Mouse (Mus musculus) c-Kit-positive CD71-negative TER-119-negative erythroid progenitor cells, embryonic 14.5 days (primary cell): ENCODE data around the gene Cd4.

Experiments
- DNase-seq: peaks from one replicate; pipeline ENCODE4 v3.0.0-alpha.2; 2013; ENCODE audit warnings: low read depth

Cd4 gene

DNA sequence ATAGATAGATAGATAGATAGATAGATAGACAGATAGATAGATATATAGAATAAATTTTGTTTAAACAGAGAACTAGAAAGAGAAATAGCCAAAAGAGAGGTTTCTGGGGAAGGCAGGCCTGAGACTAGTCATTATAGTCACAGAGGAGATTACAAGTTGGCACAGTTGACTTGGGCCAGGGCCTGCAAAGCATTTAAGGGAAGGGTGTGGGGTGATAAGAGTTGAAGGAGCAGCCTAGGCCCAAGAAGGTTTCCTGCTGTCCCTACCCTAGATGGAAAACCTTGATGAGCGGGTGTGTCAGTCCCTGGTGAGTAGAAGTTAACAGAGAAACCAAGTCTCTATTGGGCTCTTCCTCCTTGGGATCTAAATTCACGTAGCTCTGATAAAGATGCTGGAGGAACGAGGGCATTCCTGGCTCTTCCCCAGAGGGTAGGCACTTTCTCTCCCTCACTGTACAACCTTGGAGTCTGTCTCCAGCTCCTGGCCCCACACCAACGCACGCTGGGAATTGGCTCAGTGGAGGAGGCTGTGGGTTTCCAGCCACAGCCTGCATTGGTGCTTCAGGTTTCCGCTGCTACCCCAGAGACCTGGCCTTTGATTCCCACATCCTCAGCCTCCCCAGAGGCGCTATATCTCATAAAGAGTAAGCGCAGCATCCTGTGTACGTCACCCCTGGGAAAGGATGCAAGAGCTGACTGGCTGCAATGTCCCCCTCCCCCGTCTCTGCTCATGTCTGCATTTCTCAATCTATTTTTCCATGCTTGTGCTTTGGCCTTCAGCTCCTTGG lies 3.1 kb downstream of the Cd4 start:
- no peak for DNase-seq

DNA sequence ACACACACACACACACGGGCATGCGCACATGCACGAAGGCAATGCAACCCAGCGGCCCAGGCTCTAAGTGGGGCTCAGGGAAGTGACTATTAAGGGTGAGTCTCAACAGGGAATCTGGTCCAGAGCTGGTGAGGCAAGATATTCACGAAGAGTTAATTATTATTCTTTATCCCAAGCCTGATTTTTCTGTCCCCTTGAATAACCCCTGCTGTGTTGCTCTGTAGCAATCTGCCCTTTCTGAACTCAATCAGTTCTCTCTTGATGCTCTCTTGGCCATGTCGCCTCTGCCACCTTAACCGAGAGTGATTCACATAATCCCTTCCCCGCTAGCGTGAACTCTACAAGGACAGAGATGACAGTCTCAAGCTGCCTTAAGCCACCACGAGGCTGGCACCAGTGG lies 4.7 kb downstream of the Cd4 start:
- DNase-seq = no peak

DNA sequence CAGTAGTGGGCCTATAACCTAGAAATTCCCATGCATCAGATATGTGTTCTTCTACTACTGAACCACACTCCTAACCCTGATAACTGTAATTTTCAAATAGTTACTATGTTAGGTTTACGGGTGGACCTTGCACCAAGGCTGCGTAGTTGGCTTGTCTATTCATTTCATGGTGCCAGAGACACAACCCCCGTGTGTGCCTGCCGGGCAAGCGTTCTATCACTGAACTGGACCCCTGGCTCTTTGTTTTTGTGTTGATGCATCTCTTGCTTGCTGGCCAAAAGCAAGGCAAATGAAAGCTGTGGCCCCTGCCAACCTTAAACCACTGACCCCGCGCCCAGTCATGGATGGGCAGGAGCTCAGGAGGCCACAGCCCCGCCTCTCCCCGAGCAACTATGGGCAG lies 6.2 kb downstream of the Cd4 start:
- no peak for DNase-seq

DNA sequence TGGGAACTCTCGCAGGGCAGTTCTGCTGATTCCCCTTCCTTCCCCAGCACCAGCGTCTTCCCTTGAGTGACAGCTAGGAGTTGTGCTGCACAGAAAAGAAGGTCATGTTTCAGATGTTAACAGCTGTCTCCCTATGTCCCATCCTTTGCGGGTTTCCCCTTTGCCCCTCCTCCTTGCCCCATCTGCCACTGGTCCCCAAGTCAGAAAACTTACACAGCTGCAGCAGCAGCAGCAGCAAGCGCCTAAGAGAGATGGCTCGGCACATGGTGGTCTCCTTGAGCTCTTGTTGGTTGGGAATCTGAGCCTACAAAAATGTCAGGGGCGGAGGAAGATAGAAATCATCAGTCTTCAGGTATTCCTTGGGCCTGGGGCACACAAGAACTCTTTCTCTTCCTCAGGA lies 8.6 kb downstream of the Cd4 start:
- no peak for DNase-seq

DNA sequence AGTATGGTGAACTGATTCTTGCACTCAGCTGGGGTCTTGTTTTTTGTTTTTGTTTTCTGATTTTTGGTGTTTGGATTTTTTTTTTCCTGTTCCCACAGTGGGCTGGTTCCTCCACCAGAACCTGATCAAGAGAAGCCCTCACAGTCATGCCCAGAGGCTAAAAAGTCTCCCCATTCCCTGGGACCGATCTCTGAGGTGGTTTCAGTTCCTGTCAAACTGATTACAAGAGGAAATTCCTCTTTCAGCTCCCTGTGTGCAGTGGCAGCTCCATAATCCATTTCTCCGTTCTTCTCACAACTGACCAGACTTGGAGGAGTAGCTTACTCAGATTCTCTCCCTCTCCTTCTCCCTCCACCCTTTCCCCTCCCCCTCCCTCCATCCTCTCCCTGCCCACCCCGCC lies 13.7 kb downstream of the Cd4 start:
- DNase-seq = no peak

DNA sequence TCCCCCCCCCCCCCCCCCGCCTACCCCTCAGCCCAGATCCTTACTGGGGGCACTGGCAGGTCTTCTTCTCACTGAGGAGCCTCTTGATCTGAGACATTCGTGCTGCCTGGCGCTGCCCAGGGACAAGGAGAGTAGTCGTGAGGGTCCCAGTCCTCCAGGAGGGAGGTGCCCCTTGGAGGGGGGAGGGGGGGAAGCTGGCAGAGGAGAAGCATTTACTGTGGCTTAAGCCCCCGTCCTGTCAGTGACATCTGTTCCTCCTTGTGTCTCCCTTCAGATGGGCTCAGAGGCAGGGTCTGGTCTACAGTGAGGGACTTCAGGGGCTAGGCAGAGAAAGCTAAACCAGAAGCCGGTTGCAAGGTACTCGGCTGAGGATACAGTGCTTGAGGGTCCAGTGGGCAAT lies 21.5 kb downstream of the Cd4 start:
- DNase-seq = no peak

DNA sequence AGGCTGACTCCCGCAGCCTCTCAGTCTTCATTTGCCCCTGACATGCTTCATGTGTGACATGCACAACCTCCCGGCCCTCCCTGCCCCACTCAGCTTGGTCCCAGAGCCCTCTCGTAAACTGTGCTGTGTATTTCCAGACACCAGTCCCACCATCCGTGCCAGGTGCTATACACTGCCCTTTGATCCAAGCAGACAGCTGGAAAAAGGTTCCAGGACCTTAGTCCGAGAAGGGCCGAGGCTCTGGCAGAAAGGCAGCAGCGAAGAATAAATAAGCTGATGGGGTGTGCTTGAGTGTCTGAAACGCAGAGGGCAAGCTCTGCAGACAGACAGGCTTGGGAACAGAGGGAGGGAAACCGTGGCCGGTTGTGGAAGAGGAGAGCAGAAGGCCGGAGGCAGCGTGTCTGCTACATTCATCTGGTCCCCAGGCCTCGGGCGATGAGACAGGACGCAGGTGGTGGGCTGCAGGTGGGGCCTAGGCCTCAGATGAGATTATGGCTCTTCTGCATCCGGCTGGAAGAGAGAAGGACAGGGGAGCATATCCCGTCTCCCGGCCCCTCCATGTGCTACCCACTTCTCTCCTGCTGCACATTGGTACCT lies 22.2 kb downstream of the Cd4 start:
- no peak for DNase-seq

DNA sequence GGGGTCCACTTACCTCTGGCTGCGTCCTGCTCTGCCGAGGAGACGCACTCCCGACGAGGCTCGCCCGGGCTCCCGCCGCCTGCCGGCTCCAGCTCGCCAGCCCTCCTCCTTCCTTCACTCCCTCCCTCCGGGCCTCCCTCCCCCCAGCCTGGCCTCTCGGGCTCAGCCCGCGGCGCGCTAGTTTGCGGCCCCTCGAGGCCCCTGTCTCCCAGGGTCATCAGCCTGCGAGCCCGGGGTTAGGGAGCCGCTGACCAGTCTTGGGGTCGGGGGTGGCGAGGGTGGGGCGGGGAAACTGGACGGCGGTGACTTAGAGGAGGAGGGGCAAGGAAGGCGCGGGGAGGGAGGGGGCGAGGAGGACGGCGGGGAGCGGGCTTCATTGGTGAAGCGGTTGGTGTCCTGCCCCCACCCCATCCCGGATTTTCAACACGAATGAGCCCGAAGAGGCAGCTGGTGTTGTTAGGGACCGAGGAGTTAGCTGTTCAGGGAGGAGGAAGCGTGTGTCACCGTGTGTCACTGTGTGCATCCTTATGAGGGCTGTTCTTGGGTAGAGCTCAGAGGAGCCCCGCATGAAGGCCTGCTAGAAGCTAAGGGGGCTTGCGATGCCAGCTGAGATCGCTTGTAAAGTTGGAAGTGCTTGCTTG lies 24.2 kb downstream of the Cd4 start, which contains the start of gene Gpr162:
TSS of gene Gpr162 (minus strand) at position 326 of the 641 bp plus-strand sequence.
- DNase-seq = no peak

DNA sequence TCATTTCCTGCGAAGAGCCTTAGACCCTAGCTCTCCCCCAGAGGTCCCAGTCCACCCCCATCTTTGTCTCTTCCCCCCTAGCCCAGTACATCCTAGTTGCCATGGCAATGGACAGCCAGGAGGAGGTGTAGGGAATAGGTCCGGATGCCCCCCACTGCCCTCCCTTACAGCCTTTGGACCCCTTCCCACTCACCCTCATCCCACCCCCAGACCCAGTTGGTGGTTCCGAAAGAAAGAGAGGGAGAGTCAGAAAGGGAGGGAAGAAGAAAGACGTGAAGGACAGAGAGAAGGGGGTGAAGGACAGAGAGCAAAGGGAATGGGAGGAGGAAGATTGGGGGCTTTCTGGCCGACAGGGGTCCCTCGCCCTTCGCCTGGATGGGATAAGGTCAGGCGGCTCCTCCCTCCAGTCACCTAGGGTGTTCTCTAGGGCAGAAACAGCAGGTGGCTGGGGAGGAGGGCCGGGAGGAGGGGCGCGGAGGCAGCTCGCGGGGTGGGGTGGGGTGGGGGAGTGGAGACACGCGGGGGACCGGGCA lies 24.8 kb downstream of the Cd4 start:
- DNase-seq = no peak

DNA sequence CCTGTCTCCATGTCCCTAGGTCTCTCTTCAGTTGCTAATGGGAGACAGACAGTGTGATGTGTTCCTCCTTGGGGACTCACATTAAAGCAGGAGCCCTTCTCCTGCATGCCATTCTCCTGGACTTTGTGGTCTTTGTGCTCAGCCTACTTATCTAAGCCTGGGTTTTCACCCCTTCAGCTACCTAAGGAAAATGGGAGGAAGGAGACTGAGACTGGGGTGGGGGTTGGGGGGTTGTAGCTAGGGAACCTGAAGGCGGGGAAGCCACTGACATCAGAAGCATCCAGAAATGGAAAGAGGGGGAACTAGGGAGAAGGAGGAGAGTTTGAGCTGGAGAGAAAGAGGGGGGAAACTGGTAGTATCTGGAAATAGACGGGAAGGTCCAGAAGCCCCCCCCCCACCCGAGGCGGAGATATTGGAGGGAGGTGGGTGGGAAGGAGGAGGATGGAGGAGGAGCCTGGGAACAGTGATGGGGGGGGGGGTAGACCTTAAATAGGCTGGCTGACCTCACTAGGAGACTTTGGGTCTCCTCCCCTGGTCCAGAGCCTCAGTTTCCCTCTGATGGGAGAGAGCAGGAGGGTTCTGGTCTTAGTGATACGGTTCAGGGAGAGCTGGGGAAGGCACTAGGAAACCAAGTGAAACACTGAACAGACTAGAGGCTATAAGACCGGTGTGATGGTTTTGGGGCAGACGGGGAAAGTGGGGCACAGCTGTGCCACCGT lies 25.5 kb downstream of the Cd4 start:
- DNase-seq = no peak

DNA sequence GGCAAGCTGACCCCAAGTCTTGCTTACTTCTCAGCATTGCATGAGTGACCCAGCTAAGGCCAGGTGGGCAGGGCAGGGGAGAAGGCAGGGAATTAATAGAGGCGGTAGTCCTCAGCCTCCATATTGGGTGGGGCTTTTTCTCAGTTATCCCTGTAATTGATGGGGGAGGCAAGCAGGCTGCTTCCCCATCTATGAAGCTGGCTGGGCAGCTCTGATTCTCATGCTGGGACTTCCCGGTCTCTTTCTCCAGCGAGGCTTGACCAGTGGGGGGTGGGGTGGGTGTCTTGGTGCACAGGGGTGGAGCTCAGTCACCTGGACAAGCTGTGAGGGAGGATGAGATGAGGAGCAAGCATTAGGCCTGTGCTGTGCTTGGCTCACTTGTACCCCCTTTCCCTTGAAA lies 26.2 kb downstream of the Cd4 start:
- DNase-seq = no peak

DNA sequence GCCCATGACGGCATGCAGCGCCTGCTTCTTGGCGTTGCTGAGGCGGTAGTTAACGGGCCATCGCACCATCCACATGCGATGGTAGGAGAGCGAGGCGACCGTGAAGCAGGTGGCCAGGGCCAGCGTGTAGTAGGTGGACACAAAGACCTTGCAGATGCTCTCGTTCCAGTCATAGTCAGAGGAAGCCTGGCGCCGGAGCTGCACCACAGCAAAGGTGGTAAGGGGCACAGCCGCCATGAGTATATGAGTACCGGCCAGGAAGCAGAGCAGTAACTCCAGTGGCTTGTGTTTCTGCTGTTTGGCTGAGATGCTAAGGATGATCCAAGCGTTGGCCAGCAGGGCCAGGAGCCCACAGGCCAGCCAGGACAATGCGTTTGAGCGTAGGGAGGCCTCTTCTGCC lies 26.8 kb downstream of the Cd4 start:
- DNase-seq = no peak

DNA sequence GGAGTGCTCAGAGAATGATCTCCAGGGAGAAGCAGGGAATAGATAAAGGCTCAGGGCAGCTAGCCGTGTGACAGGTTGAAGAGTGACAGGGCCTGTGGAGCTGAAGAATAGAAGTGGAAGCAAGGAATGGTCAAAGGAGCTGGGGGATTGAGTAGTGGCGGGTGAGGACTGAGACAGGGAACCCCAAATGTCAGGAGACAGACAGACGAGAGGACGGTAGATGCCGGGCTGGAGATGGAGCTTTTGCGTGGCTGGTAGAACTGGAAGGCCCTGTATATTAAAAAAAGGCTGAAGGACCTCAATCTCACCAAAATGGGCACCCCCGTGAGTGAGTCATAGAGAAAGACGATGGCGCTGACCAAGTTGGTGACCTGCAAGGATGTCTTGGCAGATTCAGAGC lies 27.5 kb downstream of the Cd4 start:
- no peak for DNase-seq

DNA sequence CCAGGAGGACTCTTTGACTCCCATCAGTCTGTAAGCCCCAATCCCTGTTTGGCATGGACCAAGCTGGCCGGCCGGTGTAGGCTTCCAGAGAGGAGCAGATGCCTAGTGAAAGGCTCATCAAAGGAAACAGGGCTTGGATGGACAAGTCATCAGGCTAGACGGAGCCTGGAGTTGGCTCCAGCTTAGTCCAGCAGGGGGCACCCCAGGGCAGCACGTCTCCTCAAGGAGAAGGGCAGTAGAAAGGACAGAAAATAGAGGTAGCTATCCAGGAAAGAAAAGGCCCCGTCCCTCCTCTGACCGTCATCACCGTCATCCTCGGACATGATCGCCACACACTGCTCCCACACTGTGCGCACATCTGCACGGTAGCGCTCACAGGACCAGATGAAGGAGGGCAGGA lies 28.3 kb downstream of the Cd4 start:
- peak; percentile 72 for DNase-seq

DNA sequence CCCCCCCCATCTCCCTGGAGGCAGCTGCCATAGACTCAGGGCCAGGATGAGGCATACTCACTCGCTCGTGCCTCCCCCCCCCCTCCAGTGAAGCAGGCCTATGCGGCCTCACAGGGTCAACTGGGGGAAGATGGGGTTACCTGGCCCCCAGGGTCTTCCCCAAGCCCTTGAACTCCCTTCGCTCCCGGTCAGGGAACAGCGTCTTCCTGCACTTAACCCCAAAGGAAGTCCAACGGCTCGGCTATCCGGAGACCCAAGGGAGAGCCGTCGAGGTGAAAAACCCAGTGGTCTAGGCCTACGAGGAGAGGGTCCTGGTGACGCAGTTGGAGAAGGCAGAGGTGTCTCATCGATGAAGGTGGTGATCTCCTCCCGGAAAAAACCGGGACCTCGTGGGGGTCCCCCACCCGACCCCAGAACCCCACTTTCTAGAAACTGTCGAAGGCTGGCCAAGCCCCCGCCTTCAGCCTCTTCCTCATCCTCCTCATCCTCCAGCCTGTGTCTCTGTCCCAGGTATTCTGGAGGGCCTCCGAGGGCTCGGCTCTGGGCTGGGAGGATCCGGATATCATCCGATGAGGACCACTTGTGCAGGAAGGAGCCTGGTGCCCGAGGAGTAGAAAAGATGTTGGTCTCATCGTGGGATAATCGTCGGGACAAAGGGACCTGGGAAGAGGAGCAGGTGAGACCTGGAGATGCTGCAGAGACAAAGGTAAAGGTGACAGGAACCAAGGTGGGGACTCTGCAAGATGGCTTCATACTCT lies 29.3 kb downstream of the Cd4 start:
- no peak for DNase-seq

DNA sequence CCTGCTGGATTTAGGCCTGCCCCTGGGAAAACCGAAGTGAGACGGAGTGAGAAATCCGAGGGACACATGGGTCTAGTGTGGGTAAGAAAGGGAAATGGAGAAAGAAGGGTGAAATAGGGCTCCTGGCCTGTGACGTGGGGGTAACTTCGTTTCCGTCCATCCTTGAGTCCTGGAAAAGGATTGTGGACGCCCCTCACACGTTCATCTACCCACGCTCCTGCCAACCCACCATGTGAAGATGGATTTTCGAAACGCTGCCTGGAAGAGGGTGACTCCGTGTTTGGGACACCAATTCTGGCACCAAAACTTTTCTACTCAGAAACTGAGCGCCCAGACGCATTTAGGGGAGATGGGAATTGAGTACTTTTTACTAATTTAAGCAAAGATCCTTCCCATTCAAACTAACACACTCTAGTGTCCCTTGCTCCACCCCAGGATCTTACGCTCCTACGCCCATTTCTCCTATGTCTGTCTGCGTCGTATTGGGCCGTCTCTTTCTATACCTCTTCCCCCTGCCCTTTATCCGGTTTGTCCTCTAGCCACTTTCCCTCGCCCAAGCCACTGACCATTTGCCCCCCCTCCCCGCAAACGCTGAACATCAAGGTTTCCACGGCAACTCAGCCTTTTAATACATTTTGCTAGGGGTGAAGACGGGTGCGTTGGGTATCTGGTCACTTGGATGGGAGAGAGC lies 30.0 kb downstream of the Cd4 start:
- DNase-seq = no peak

DNA sequence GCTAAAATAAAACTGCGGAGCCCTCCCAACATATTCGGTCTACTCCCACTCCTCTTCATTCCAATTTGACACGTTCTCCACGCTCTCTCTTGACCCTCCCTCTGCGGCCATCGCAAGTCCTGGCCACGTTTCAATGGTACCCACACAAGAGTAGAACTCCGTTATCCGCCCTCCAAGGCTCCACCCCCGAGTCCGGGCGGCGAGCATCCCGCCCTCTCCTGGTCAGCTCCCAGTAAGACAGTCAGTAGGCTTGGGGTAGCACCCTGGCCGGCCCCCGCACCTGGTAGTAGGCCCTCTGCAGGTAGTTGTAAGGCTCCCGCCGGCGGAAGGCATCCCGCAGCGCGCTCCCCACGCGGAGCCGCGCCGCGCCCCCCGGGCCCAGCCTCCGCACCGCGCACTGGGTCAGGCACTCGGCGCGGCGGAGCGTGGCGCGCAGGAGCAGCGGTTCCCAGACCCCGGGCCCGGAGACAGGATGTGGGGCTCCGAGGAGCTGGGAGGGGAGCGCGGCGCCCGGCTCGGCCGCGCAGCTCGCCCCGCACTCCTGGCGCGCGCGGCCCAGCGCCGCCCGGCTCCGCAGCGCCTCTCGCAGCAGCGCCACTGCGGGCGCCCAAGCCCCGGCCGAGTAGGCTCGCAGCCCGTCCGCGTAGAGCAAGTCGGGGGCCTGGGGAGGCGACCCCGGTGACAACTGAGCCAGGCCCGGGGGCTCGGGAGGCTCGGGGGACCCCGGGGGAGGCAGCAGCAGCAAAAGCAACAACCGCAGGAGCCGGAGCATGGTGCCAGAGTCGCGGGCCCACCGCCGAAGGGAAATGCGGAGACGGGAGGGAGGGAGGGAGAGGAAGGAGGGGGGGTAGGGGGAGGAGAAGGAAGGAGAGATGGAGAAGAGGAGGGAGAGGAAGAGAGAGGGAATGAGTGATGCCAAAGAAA lies 30.8 kb downstream of the Cd4 start, which contains the start of gene P3h3:
TSS of gene P3h3 (minus strand) at position 837 of the 924 bp plus-strand sequence.
- DNase-seq = peak; percentile 45

DNA sequence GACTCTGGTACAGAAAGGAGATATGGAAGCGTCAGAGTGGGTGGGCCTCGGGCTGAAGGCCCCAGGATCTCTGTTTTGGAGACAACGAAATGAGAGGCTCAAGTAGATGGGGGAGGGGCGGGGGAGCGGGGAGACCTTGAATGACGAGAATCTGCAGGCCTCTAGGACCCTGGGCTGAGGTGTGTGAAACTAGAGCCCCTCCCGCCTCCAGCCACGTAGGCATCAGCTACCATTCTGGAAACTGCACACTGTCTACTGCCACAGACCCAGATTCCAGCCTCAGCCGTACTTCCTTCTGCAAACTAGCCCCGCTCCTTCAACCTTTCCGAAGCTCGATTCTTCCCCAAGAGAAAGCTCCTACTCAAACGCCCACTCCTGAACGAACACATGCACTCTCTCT lies 31.7 kb downstream of the Cd4 start:
- no peak for DNase-seq

DNA sequence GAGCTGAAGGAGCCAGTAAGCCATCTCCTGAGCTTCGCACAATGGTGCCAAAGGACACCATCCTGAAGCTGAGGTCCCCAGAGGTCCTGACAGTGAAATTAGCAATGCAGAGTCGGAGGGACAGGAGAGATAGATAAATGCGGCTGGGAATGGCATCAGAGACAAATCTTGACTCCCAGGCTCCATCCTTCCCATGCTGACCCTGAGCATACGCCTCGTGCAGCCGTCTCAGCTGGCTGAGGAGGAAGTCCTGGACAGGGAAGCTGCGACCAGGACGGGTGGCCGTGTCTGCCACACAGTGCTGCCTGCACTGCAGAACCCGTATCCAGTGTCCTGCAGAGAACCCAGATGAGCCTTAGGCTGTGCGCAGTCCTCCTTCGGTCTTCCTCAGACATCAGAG lies 33.4 kb downstream of the Cd4 start:
- no peak for DNase-seq

DNA sequence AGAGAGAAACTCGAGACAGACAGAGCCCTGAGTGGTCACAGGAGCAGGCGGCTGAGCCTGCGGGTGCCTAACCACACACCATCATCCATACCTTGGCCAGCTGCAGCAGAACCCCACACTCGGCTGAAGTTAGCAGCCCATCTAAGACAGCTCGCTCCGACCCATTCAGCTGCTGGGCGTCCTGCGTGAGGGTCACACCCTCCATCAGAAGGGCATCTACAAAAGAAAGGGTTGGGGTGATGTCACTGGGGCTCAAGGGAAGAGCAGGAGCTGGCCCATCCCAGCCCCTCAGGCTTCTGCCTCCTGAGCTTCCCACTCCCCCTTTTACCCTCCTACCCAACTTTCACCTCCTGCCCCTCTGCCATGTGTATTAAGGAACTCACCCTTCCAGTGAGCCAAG lies 37.5 kb downstream of the Cd4 start:
- DNase-seq = no peak
